Mouse (Mus musculus): ENCODE results near the gene 4921511C20Rik. TPM values are rescaled to one million over a fixed set of nuclear protein-coding genes. Genes with fewer than 3 reads are reported as not detected.

Gene 4921511C20Rik
- total RNA-seq (2021), result not detected

GRCm38 (mm10) chrX:127393993-127394392, at the start of gene 4921511C20Rik:
Gene 4921511C20Rik (plus strand): TSS chrX:127394293.
- DNase-seq, result no peak
- intact Hi-C loops (cut with DNase I), result no loop called here
